Mouse (Mus musculus): Measurements from ENCODE around the gene Fbxl15.

GRCm38 (mm10) chr19:46369204-46369603, 41.2 kb downstream of the Fbxl15 start:
- TF ChIP-seq REST (IDR thresholded peaks at IDR 0.05; ENCODE audit: insufficient read depth, insufficient read length) = no peak
- TF ChIP-seq POLR2A (IDR thresholded peaks at IDR 0.05; ENCODE audit: insufficient read length, low read depth) = no peak
- TF ChIP-seq USF1 (IDR thresholded peaks at IDR 0.05; ENCODE audit: low read depth) = no peak
- TF ChIP-seq POLR2AphosphoS2 (IDR thresholded peaks at IDR 0.05; ENCODE audit: insufficient read length, low read depth) = no peak
- no peak for TF ChIP-seq MAX (IDR thresholded peaks at IDR 0.05; ENCODE audit: low read depth)
- TF ChIP-seq E2F4 (IDR thresholded peaks at IDR 0.05; ENCODE audit: insufficient read depth) = no peak
- TF ChIP-seq SRF (IDR thresholded peaks at IDR 0.05; ENCODE audit: control insufficient read depth, insufficient read length, low read depth) = no peak
- no peak for TF ChIP-seq MYOD1 (IDR thresholded peaks at IDR 0.05; ENCODE audit: control insufficient read depth in 1 of 3, insufficient read length in 2 of 3, low read depth in 2 of 3)
